Comparison of ENCODE assay signal across 9 mouse cellular contexts in genomic region chr13:58589517-58589858, GRCm38 (mm10). TPM values are rescaled to one million over a fixed set of nuclear protein-coding genes. Genes with fewer than 3 reads are reported as not detected.
DNase-seq lines count a peak whose midpoint lies in the region; ATAC-seq and TF ChIP-seq lines count a peak whose summit lies in the region.
"Had no signal": no experiment of that assay in that cellular context is flagged by ENCODE, and none has a peak within 500 bp of the region (broad histone marks: within the 10 kb centered on the region; RNA-seq: fewer than 3 reads in every experiment).

No protein-coding gene starts in this region.

- H3K4me1 ChIP-seq in forebrain, embryonic 12.5 days, result peaks cover 4% of the 10 kb centered on the region; the same call in 1 of the 2 replicates
- H3K4me1 ChIP-seq in heart, postnatal 0 days (ENCODE audit: control insufficient read depth, insufficient read depth), result 0 out of 2 replicates have a peak, but pooled peaks cover 5% of the 10 kb centered on the region
- H3K4me1 ChIP-seq in liver, embryonic 16.5 days (ENCODE audit: control insufficient read depth, low read depth, low read length), result no peaks in the 10 kb centered on the region
- peaks cover 2% of the 10 kb centered on the region; the same call in 1 of the 2 replicates for H3K4me1 ChIP-seq in olfactory bulb, adult 2 months (ENCODE audit: control insufficient read depth, insufficient read depth, low read length)

- no peak for TF ChIP-seq EP300 in heart, postnatal 0 days (IDR thresholded peaks at IDR 0.05; ENCODE audit: low read depth)

- 0 out of 2 replicates have a peak overlapping the region, but pooled peaks have one; percentile 25 for H3K9ac ChIP-seq in forebrain, embryonic 12.5 days
- no peak overlapping the region; the same call in 1 of the 2 replicates for H3K9ac ChIP-seq in heart, postnatal 0 days (replicated peaks; ENCODE audit: low read depth, low read length)
- no peak overlapping the region for H3K9ac ChIP-seq in liver, embryonic 16.5 days (ENCODE audit: low read depth, low read length)

- H3K27me3 ChIP-seq in forebrain, embryonic 12.5 days, result no peaks in the 10 kb centered on the region
- no peaks in the 10 kb centered on the region for H3K27me3 ChIP-seq in heart, postnatal 0 days (ENCODE audit: control insufficient read depth, insufficient read depth, low read length)
- H3K27me3 ChIP-seq in liver, embryonic 16.5 days (ENCODE audit: control insufficient read depth, insufficient read depth, low read depth, low read length), result no peaks in the 10 kb centered on the region

- TF ChIP-seq CTCF in heart, postnatal 0 days (IDR thresholded peaks at IDR 0.05; ENCODE audit: low read depth), result peak; percentile 86
- peak; percentile 50; the same call in 1 of the 2 replicates for TF ChIP-seq CTCF in olfactory bulb, adult 2 months (IDR thresholded peaks at IDR 0.05; ENCODE audit: insufficient read depth, low read depth, low read length)

- H3K27ac ChIP-seq in forebrain, embryonic 12.5 days, result no peak overlapping the region
- no peak overlapping the region for H3K27ac ChIP-seq in heart, postnatal 0 days (ENCODE audit: low read depth)
- H3K27ac ChIP-seq in liver, embryonic 16.5 days (ENCODE audit: low read length), result no peak overlapping the region
- H3K27ac ChIP-seq in olfactory bulb, adult 2 months (ENCODE audit: insufficient read depth, low read depth, low read length), result no peak overlapping the region

- H3K4me3 ChIP-seq in forebrain, embryonic 12.5 days (replicated peaks), result no peak overlapping the region
- no peak overlapping the region for H3K4me3 ChIP-seq in heart, postnatal 0 days (ENCODE audit: low read depth, low read length)
- no peak overlapping the region for H3K4me3 ChIP-seq in liver, embryonic 16.5 days (ENCODE audit: low read depth, low read length)
- no peak overlapping the region for H3K4me3 ChIP-seq in olfactory bulb, adult 2 months (ENCODE audit: insufficient read depth, low read depth, low read length)
- H3K4me3 ChIP-seq: erythroblast, embryonic 14.5 days had no signal

- no peaks in the 10 kb centered on the region for H3K9me3 ChIP-seq in forebrain, embryonic 12.5 days
- no peaks in the 10 kb centered on the region for H3K9me3 ChIP-seq in heart, postnatal 0 days (replicated peaks; ENCODE audit: control insufficient read depth, low read length)
- H3K9me3 ChIP-seq in liver, embryonic 16.5 days (replicated peaks; ENCODE audit: control insufficient read depth, low read length), result no peaks in the 10 kb centered on the region

- peak; percentile 27 for DNase-seq in CD4-positive helper T cell, adult 2 months (ENCODE audit: low read depth, low spot score)
- peak; percentile 70 for DNase-seq in brain, embryonic 18.5 days (ENCODE audit: low read depth, low spot score)
- DNase-seq in heart, postnatal 0 days (ENCODE audit: low spot score), result peak; percentile 76
- peak; percentile 88 to 89 for DNase-seq in kidney, postnatal 4 days
- peak; percentile 20 to 30 for DNase-seq in thymus, adult 18-20 months

- WGBS in forebrain, embryonic 12.5 days, result 3% methylated on average over 9 of the region's 9 CpGs
- under 1% methylated on average over 9 of the region's 9 CpGs for WGBS in heart, postnatal 0 days
- WGBS in liver, embryonic 16.5 days (ENCODE audit: insufficient replicate concordance), result 2% methylated on average over 9 of the region's 9 CpGs
- under 1% methylated on average over 9 of the region's 9 CpGs for WGBS in olfactory bulb, adult 2 months

- no peaks in the 10 kb centered on the region for H3K36me3 ChIP-seq in forebrain, embryonic 12.5 days (replicated peaks)
- H3K36me3 ChIP-seq in heart, postnatal 0 days (replicated peaks; ENCODE audit: control insufficient read depth, insufficient read depth, low read length), result no peaks in the 10 kb centered on the region
- no peaks in the 10 kb centered on the region for H3K36me3 ChIP-seq in liver, embryonic 16.5 days (ENCODE audit: control insufficient read depth, insufficient read depth)

- ATAC-seq in forebrain, embryonic 12.5 days (ENCODE audit: low FRiP score), result peak; percentile 60; the same call in 1 of the 2 replicates
- ATAC-seq in heart, postnatal 0 days (ENCODE audit: insufficient read depth, low read depth), result peak; percentile 60; the same call in 1 of the 2 replicates
- ATAC-seq in liver, embryonic 16.5 days (ENCODE audit: low read depth), result no peak

- peak overlapping the region; percentile 39 for H3K4me2 ChIP-seq in forebrain, embryonic 12.5 days
- peak overlapping the region; percentile 49 for H3K4me2 ChIP-seq in heart, postnatal 0 days (ENCODE audit: low read depth, low read length)
- H3K4me2 ChIP-seq in liver, embryonic 16.5 days (ENCODE audit: low read depth, low read length), result 0 out of 2 replicates have a peak overlapping the region, but pooled peaks have one; percentile 18

- no peak for TF ChIP-seq POLR2A in olfactory bulb, adult 2 months (IDR thresholded peaks at IDR 0.05; ENCODE audit: insufficient read depth, low read depth, low read length)

RNA-seq across cellular contexts. Expression of gene Slc28a3, which starts 21.2 kb away (rescaled TPM):
- not detected in 2 replicates for polyA plus RNA-seq in forebrain, embryonic 12.5 days (2016; fragmentation: Nextera tagmentation; extraction: Ambion mirVana)
- total RNA-seq in heart, postnatal 0 days (2014; rRNA removed; ENCODE audit: low replicate concordance), result not detected in 2 replicates
- not detected in 2 replicates for polyA plus RNA-seq in heart, postnatal 0 days (2015; fragmentation: Nextera tagmentation; extraction: Ambion mirVana)
- 0.01 TPM in 1 of 2 replicates, not detected in the other for polyA plus RNA-seq in liver, embryonic 16.5 days (2015; fragmentation: Nextera tagmentation; extraction: Ambion mirVana)
- polyA plus RNA-seq in olfactory bulb, adult 2 months (2012; ENCODE audit: insufficient read depth, insufficient read length, low replicate concordance, missing spikeins), result not detected in 2 replicates
- polyA plus RNA-seq: erythroblast, embryonic 14.5 days had no signal

Comparison
In these comparisons a context has a peak if more than half of its experiments do, and no peak if none do; other contexts are left out.
1. DNase-seq: peak in every context shown above with its lines; median percentile 88 in kidney, postnatal 4 days; 76 in heart, postnatal 0 days; 70 in brain, embryonic 18.5 days; 27 in CD4-positive helper T cell, adult 2 months; 25 in thymus, adult 18-20 months.